In genomic region chr7:13037901-13038555, GRCm38 (mm10) we compare ENCODE assay signal across 8 mouse cellular contexts. TPM values are rescaled to one million over a fixed set of nuclear protein-coding genes. Genes with fewer than 3 reads are reported as not detected.
DNase-seq lines count a peak whose midpoint lies in the region; ATAC-seq lines count a peak whose summit lies in the region.

Gene Ube2m, minus strand, starts transcription at chr7:13038275.

- peaks cover 17% of the 10 kb centered on the region for H3K27me3 ChIP-seq in intestine, embryonic 14.5 days (replicated peaks; ENCODE audit: control insufficient read depth, insufficient read depth, low read length)

- peaks cover 23% of the 10 kb centered on the region for H3K36me3 ChIP-seq in intestine, embryonic 14.5 days (ENCODE audit: control insufficient read depth, insufficient read depth, low read length)

- peak within 1 kb of the TSS; percentile 100 for H3K27ac ChIP-seq in intestine, embryonic 14.5 days (ENCODE audit: low read depth)

- intact Hi-C loops in left cerebral cortex, postnatal 14 days (cut with DNase I), result no loop called here

- under 1% methylated on average over 58 of the region's 65 CpGs for WGBS in intestine, embryonic 14.5 days

- peaks cover 29% of the 10 kb centered on the region for H3K4me1 ChIP-seq in intestine, embryonic 14.5 days (replicated peaks; ENCODE audit: control insufficient read depth, insufficient read depth, low read length)

- H3K9me3 ChIP-seq in intestine, embryonic 14.5 days (ENCODE audit: control insufficient read depth, low read length), result peaks cover 2% of the 10 kb centered on the region; the same call in 1 of the 2 replicates

- ATAC-seq in intestine, embryonic 14.5 days (replicated peaks; ENCODE audit: low FRiP score, low TSS enrichment, low read depth), result peak; percentile 91

- H3K9ac ChIP-seq in intestine, embryonic 14.5 days (ENCODE audit: low read length), result peak within 1 kb of the TSS; percentile 94

- peak within 1 kb of the TSS; percentile 61 for H3K4me3 ChIP-seq in intestine, embryonic 14.5 days (ENCODE audit: low read depth, low read length)

- DNase-seq in adrenal gland, adult (ENCODE audit: inconsistent age in 2 of 2, low spot score in 1 of 2), result peak; percentile 98 to 100
- DNase-seq in embryo, embryonic 10.5 days (ENCODE audit: low spot score), result peak; percentile 99
- DNase-seq in gastrocnemius, postnatal 25 days, result peak; percentile 97
- DNase-seq in intestine, embryonic 14.5 days (ENCODE audit: low spot score), result peak; percentile 99
- DNase-seq in left cerebral cortex, postnatal 14 days (ENCODE audit: low spot score in 2 of 2), result peak; percentile 100
- peak; percentile 99 for DNase-seq in mesoderm, embryonic 11.5 days (ENCODE audit: low read depth, low spot score)
- DNase-seq in right cerebral cortex, postnatal 36 days (ENCODE audit: low spot score in 2 of 2), result peak; percentile 98
- DNase-seq in yolk sac, embryonic 10.5 days (ENCODE audit: low spot score), result peak; percentile 99

- peak within 1 kb of the TSS; percentile 80 for H3K4me2 ChIP-seq in intestine, embryonic 14.5 days (ENCODE audit: low read length)

RNA-seq across cellular contexts. Expression of gene Ube2m, which starts in this region (rescaled TPM):
- total RNA-seq in gastrocnemius, postnatal 25 days (2021), result 100 to 1,000 TPM; 132 to 138 TPM
- 72.7 and 124 TPM in 2 replicates for polyA plus RNA-seq in intestine, embryonic 14.5 days (2014; fragmentation: Nextera tagmentation; extraction: Ambion mirVana)
- 100 to 1,000 TPM; 207 to 218 TPM for total RNA-seq in left cerebral cortex, postnatal 14 days (2021)

Comparison
In these comparisons a context has a peak if more than half of its experiments do, and no peak if none do; other contexts are left out.
1. Peak in every context shown above with its lines: DNase-seq, ATAC-seq, H3K4me3 ChIP-seq and H3K27ac ChIP-seq.